8 mouse cellular contexts compared by ENCODE assay signal in the genomic region with DNA sequence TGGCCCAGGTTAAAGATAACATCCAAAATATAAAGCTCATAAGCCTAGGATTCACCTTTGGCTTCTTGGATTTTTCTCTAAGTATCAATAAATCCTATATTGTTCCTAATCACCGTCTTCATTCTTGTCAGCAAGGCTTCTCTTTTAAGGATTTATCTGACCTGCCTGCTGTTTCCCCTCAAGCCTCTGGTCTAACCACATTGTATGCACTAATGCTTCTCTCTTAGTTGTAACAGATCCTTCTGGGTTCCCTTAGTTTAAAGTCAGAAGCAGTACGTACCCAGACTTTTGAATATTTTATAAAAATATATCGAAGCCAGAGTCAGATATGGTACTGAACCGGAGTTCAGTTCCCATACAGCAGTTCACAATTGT. TPM values are rescaled to one million over a fixed set of nuclear protein-coding genes. Genes with fewer than 3 reads are reported as not detected.
A peak's percentile ranks its signal among the peaks of the same experiment; 100 is the strongest.
DNase-seq lines count a peak whose midpoint lies in the region; ATAC-seq and TF ChIP-seq lines count a peak whose summit lies in the region.

No protein-coding gene starts in this region.

- no peak overlapping the region for H3K27ac ChIP-seq in liver, embryonic 11.5 days (ENCODE audit: low read depth, low read length)
- H3K27ac ChIP-seq in forebrain, embryonic 12.5 days = no peak overlapping the region
- H3K27ac ChIP-seq in intestine, postnatal 0 days (ENCODE audit: low read depth, low read length) = no peak overlapping the region

- peak overlapping the region; percentile 61 for H3K4me3 ChIP-seq in liver, embryonic 11.5 days (ENCODE audit: low read depth, low read length)
- H3K4me3 ChIP-seq in forebrain, embryonic 12.5 days (replicated peaks) = no peak overlapping the region; the same call in 1 of the 2 replicates
- peak overlapping the region; percentile 48; the same call in 1 of the 2 replicates for H3K4me3 ChIP-seq in intestine, postnatal 0 days (ENCODE audit: low read depth, low read length)
- H3K4me3 ChIP-seq in myocyte = peak overlapping the region; percentile 42

- H3K4me2 ChIP-seq in liver, embryonic 11.5 days = no peak overlapping the region
- no peak overlapping the region for H3K4me2 ChIP-seq in forebrain, embryonic 12.5 days
- H3K4me2 ChIP-seq in intestine, postnatal 0 days (replicated peaks; ENCODE audit: low read depth) = peak overlapping the region; percentile 62; the same call in 1 of the 2 replicates
- peak overlapping the region; percentile 24 for H3K4me2 ChIP-seq in myocyte (ENCODE audit: low read depth)

- H3ac ChIP-seq in myocyte (ENCODE audit: control insufficient read depth, insufficient read length) = no peak overlapping the region

- no peaks in the 10 kb centered on the region for H3K4me1 ChIP-seq in liver, embryonic 11.5 days (replicated peaks; ENCODE audit: control insufficient read depth, insufficient read depth, low read length)
- H3K4me1 ChIP-seq in forebrain, embryonic 12.5 days = peaks cover 3% of the 10 kb centered on the region; the same call in 1 of the 2 replicates
- no peaks in the 10 kb centered on the region for H3K4me1 ChIP-seq in intestine, postnatal 0 days (replicated peaks; ENCODE audit: control insufficient read depth, insufficient read depth, low read length)

- 67% methylated on average over 4 of the region's 4 CpGs for WGBS in liver, embryonic 11.5 days
- 81% methylated on average over 4 of the region's 4 CpGs for WGBS in forebrain, embryonic 12.5 days
- WGBS in intestine, postnatal 0 days = 83% methylated on average over 4 of the region's 4 CpGs

- H3K9ac ChIP-seq in liver, embryonic 11.5 days (ENCODE audit: low read depth, low read length) = no peak overlapping the region
- H3K9ac ChIP-seq in forebrain, embryonic 12.5 days = no peak overlapping the region
- no peak overlapping the region for H3K9ac ChIP-seq in intestine, postnatal 0 days (ENCODE audit: low read depth, low read length)

- ATAC-seq in liver, embryonic 11.5 days (replicated peaks; ENCODE audit: low FRiP score) = 0 out of 2 replicates have a peak, but pooled peaks have one; percentile 10
- ATAC-seq in forebrain, embryonic 12.5 days (ENCODE audit: low FRiP score) = 0 out of 2 replicates have a peak, but pooled peaks have one; percentile 37
- no peak for ATAC-seq in intestine, postnatal 0 days

- H3K27me3 ChIP-seq in liver, embryonic 11.5 days (replicated peaks; ENCODE audit: control insufficient read depth, insufficient read depth, low read length) = no peaks in the 10 kb centered on the region
- H3K27me3 ChIP-seq in forebrain, embryonic 12.5 days = no peaks in the 10 kb centered on the region; the same call in 1 of the 2 replicates
- H3K27me3 ChIP-seq in intestine, postnatal 0 days (replicated peaks; ENCODE audit: control insufficient read depth, insufficient read depth, low read length) = no peaks in the 10 kb centered on the region
- H3K27me3 ChIP-seq in myocyte (ENCODE audit: control insufficient read depth, insufficient read depth, insufficient read length) = no peaks in the 10 kb centered on the region

- intact Hi-C loops in left cerebral cortex, postnatal 14 days (cut with DNase I) = no loop called here

- DNase-seq in liver, embryonic 11.5 days (ENCODE audit: low spot score) = no peak
- no peak for DNase-seq in liver
- DNase-seq in embryo, embryonic 9.5 days (ENCODE audit: extremely low spot score) = no peak
- DNase-seq in urinary bladder, postnatal 36 days (ENCODE audit: low spot score in 2 of 2) = no peak
- DNase-seq in left cerebral cortex, postnatal 14 days (ENCODE audit: low spot score in 2 of 2) = no peak

- H3K79me2 ChIP-seq in myocyte (ENCODE audit: control insufficient read depth, insufficient read depth) = peaks cover 16% of the 10 kb centered on the region

- TF ChIP-seq POLR2A in myocyte (IDR thresholded peaks at IDR 0.05; ENCODE audit: insufficient read length, low read depth) = no peak

- H3K36me3 ChIP-seq in liver, embryonic 11.5 days (ENCODE audit: control insufficient read depth, insufficient read depth, low read length) = no peaks in the 10 kb centered on the region
- H3K36me3 ChIP-seq in forebrain, embryonic 12.5 days (replicated peaks) = no peaks in the 10 kb centered on the region
- peaks cover 3% of the 10 kb centered on the region; the same call in 1 of the 2 replicates for H3K36me3 ChIP-seq in intestine, postnatal 0 days (ENCODE audit: control insufficient read depth, insufficient read depth)
- H3K36me3 ChIP-seq in myocyte (ENCODE audit: control insufficient read depth, insufficient read depth) = no peaks in the 10 kb centered on the region

- no peak for TF ChIP-seq CTCF in intestine, postnatal 0 days (IDR thresholded peaks at IDR 0.05; ENCODE audit: low read depth)

- H3K9me3 ChIP-seq in liver, embryonic 11.5 days (ENCODE audit: control insufficient read depth, low read length) = no peaks in the 10 kb centered on the region
- H3K9me3 ChIP-seq in forebrain, embryonic 12.5 days = no peaks in the 10 kb centered on the region
- H3K9me3 ChIP-seq in intestine, postnatal 0 days (ENCODE audit: control insufficient read depth) = no peaks in the 10 kb centered on the region

TF ChIP-seq in myocyte, 11 proteins besides CTCF, POLR2A, EP300 and RAD21:
- TF ChIP-seq TCF12 (IDR thresholded peaks at IDR 0.05; ENCODE audit: insufficient read depth, poor library complexity, severe bottlenecking) (no peak), MYOD1 (IDR thresholded peaks at IDR 0.05; ENCODE audit: control insufficient read depth in 1 of 3, insufficient read length in 2 of 3, low read depth in 2 of 3) (no peak), MYOG (IDR thresholded peaks at IDR 0.05; ENCODE audit: control insufficient read depth in 1 of 3, insufficient read depth in 1 of 3, insufficient read length in 2 of 3, low read depth in 2 of 3) (no peak), POLR2AphosphoS2 (IDR thresholded peaks at IDR 0.05; ENCODE audit: insufficient read length, low read depth) (no peak), USF1 (IDR thresholded peaks at IDR 0.05; ENCODE audit: low read depth) (no peak), MAX (IDR thresholded peaks at IDR 0.05; ENCODE audit: low read depth) (no peak), TCF3 (IDR thresholded peaks at IDR 0.05; ENCODE audit: insufficient read length, low read depth) (no peak), E2F4 (IDR thresholded peaks at IDR 0.05; ENCODE audit: insufficient read depth) (no peak)

RNA-seq across cellular contexts. Expression of a gene that starts 0.3 kb away (rescaled TPM):
- 3.9 and 4.8 TPM in 2 replicates for polyA plus RNA-seq in liver, embryonic 11.5 days (2014; fragmentation: Nextera tagmentation; extraction: Ambion mirVana)
- 8.7 and 9.0 TPM in 2 replicates for polyA plus RNA-seq in forebrain, embryonic 12.5 days (2016; fragmentation: Nextera tagmentation; extraction: Ambion mirVana)
- polyA plus RNA-seq in intestine, postnatal 0 days (2015; fragmentation: Nextera tagmentation; extraction: Ambion mirVana) = 1.3 and 1.4 TPM in 2 replicates
- polyA plus RNA-seq in myocyte (2012; fragmentation: generic; extraction: Trizol) = 1.3 TPM
- 10 to 100 TPM in 1 of 2 experiments, 1 to 10 TPM in 1; 9.7 to 11.7 TPM for total RNA-seq in left cerebral cortex, postnatal 14 days (2021)

Comparison
In these comparisons a context has a peak if more than half of its experiments do, and no peak if none do; other contexts are left out.
1. H3K4me2 ChIP-seq: peak in intestine, postnatal 0 days (single experiment) and myocyte (single experiment); none in liver, embryonic 11.5 days (single experiment) and forebrain, embryonic 12.5 days (single experiment).